Mouse (Mus musculus): ENCODE data around the gene Micall2.

The Micall2 gene

GRCm38 (mm10) chr5:139681832-139682630, 54.1 kb downstream of the Micall2 start:
- in situ Hi-C loops (cut with MboI, MseI): no loop called here

GRCm38 (mm10) chr5:139675707-139675967, 60.5 kb downstream of the Micall2 start:
- in situ Hi-C loops (cut with MboI, MseI): no loop called here

DNA sequence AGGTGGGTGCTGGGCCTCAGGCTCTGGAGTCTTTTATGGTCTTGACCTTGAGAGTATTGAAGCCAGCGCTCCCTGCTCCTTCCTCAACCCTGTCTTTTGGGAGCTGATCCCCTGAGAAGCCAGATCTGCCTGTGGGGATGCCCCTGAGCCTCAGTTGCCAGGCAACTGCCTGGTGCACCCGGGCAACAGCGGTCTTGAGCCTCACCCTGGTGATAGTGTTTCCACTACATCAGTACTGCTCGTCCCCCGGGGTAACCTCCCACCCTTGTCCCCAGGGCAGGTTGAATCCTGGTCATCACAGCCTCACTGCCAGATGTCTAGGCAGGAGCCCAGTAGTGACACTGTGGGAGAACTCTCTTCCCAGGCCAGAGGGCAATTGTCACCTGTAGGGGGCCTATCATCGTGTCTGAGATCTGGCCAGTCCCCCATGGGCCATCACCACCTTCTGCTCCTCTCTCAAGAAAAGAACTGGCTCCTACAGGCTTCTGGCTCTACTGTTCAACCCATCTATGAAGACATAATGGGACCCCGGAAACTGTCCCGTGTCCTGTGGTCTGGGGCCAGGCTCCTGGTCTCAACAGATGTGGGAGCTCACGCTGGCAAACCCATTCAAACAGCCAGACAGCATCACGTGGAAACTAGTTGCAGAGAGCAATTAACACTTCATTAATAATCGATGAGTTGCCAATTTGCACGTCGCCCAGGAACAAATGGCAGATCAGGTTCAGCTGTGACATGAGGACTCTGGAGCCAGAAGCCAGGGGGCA, 61.0 kb downstream of the Micall2 start:
- in situ Hi-C loops (cut with MboI, MseI): no loop called here

DNA sequence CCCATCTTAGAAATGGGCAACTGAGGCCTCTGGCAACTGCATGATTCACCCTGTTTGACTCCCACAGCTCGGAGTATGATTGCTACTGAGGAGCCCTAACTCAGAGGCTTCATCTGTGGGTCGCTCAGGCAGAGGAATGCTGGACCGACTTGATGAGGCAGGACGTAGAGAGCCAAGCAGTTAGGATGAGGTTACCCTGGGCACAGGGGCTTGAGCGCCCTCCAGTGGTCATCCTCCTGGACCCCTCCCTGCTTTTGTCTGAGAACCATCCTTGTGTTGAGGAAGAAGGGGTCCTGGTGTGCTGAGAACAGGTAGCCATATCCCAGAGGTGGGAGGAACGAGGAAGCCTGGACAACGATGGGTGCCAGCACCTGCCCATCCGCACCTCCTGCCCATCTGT, 66.8 kb downstream of the Micall2 start:
- in situ Hi-C loops (cut with MboI, MseI): loop anchor here (5.0 kb wide), 1 partner anchor 137 kb away; no protein-coding TSS in a partner anchor

DNA sequence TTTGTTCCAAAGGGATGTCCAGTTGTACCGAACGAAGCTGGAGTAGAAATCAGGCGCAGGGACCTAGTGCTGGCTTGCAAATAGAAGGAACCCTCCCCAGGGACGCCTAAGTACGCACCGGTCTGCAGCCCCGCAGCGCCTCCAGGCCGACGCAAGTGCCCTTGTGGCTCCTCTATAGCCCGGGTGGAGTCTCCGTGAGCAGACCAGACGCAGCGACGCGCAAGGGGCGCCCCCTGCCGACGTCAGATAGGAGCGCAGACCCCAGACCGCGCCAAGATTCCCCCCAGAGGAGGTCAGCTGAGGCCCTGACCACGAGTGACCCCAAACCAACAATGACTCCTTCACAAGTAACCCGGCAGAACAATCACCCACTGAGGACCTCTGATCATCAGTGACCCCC, 67.6 kb downstream of the Micall2 start:
- in situ Hi-C loops (cut with MboI, MseI): loop anchor here (5.0 kb wide), 1 partner anchor 136 kb away; no protein-coding TSS in a partner anchor

- in situ Hi-C loops (cut with MboI, MseI): loop anchor here (5.0 kb wide), 1 partner anchor 134 kb away; no protein-coding TSS in a partner anchor
Measured at GRCm38 (mm10) chr5:139666496-139666895, 69.6 kb downstream of the Micall2 start.

- in situ Hi-C loops (cut with MboI, MseI): loop anchor here (5.0 kb wide), 1 partner anchor 133 kb away; no protein-coding TSS in a partner anchor
Measured at GRCm38 (mm10) chr5:139665375-139665774, 70.8 kb downstream of the Micall2 start.

GRCm38 (mm10) chr5:139661713-139662112, 74.4 kb downstream of the Micall2 start:
- in situ Hi-C loops (cut with MboI, MseI): no loop called here

GRCm38 (mm10) chr5:139659307-139659706, 76.8 kb downstream of the Micall2 start:
- in situ Hi-C loops (cut with MboI, MseI): no loop called here

GRCm38 (mm10) chr5:139658865-139659264, 77.3 kb downstream of the Micall2 start:
- in situ Hi-C loops (cut with MboI, MseI): no loop called here

GRCm38 (mm10) chr5:139657959-139658602, 78.1 kb downstream of the Micall2 start:
- in situ Hi-C loops (cut with MboI, MseI): no loop called here
